Mouse (Mus musculus): Measurements from ENCODE around the gene ccdc198. TPM values are rescaled to one million over a fixed set of nuclear protein-coding genes. Genes with fewer than 3 reads are reported as not detected.
"Not testable (repeated sequence)": the region's sequence is repeated elsewhere in the genome, so short reads cannot be mapped to it uniquely, and the experiment has no call there.

ccdc198 gene
- 0.01 TPM in 1 of 2 replicates, not detected in the other for polyA plus RNA-seq (2012)

DNA sequence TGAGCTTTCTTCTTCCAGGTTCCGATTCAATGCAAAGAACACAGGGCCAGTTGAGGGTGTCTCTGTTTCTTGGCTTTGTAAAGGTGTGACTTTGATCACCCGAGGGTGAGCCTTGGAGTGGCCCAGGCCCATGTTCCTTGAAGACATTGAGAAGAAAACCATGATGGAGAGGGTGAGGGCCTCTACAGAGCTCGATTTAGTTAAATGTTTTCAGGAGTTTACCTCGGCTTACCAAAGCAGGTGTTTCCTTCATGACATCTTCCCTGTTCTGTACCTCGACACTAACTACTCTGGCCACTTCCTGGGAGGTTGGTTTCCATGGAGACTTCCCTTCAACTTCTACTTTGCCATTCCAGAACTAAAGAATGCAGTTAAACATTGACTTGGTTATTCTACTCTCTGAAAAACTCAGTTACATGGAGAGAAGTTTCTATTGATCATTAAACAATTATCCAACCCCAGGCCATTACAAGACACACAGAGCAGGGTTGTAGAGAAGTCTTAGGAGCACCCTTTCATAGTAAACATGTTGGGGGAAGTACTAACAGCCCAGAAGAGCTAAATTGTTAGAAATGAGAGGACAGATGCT is at the start of gene ccdc198:
Gene ccdc198, minus strand, starts transcription at position 349 of the 589 bp plus-strand sequence.
- Histone ChIP-seq H3K36me3 (ENCODE audit: control insufficient read depth) (no peaks in the 10 kb centered on the region), H3K9me3 (ENCODE audit: control insufficient read depth, low read length) (no peaks in the 10 kb centered on the region), H3K27me3 (ENCODE audit: control insufficient read depth) (no peaks in the 10 kb centered on the region), H3K4me1 (ENCODE audit: control insufficient read depth) (no peaks in the 10 kb centered on the region), H3K4me3 (replicated peaks) (no peak within 1 kb of the TSS)
- no peak for TF ChIP-seq GATA1 (IDR thresholded peaks at IDR 0.05; ENCODE audit: low read length)
- TF ChIP-seq TAL1 (IDR thresholded peaks at IDR 0.05; ENCODE audit: low read length), result no peak

DNA sequence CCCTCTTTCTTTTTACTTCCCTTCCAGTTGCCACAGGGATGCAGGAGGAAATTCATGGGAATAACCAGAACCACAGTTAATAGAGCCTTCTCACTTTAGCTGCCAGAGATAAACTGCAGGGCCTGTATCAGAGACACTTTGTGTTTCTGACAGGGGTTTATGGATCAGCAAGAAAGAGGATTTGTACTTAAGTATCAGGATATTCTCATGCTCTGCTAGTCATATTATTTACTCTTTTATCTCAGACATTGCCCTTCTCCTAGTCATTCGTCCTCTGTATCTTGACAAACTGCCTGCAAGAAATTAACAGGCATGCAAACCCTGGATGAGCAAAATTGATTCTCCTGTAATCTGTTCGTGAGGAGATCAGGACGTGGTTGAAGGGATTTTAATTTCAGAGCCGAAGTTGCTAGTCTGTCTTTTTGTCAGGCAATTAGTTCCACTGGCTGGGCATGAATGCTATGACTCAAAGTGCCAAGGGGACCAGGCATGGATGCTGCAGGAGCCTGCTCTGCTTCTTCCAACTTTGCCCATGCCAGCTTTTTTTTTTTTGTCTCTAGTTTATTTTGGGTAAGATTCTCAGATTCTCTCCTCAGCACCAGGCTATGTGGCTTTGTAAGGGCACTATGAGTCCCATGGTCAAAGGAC is 48.7 kb upstream of the ccdc198 start:
- H3K4me1 ChIP-seq (ENCODE audit: control insufficient read depth), result no peaks in the 10 kb centered on the region
- no peak for TF ChIP-seq GATA1 (IDR thresholded peaks at IDR 0.05; ENCODE audit: low read length)
- TF ChIP-seq TAL1 (IDR thresholded peaks at IDR 0.05; ENCODE audit: low read length), result no peak
- no peak overlapping the region for H3K4me3 ChIP-seq (replicated peaks)
- peaks cover 2% of the 10 kb centered on the region for H3K9me3 ChIP-seq (ENCODE audit: control insufficient read depth, low read length)
- no peaks in the 10 kb centered on the region for H3K36me3 ChIP-seq (ENCODE audit: control insufficient read depth)
- H3K27me3 ChIP-seq (ENCODE audit: control insufficient read depth), result no peaks in the 10 kb centered on the region

GRCm38 (mm10) chr14:49290029-49290745 is 44.9 kb upstream of the ccdc198 start:
- no peaks in the 10 kb centered on the region for H3K27me3 ChIP-seq (ENCODE audit: control insufficient read depth)
- no peak for TF ChIP-seq TAL1 (IDR thresholded peaks at IDR 0.05; ENCODE audit: low read length)
- TF ChIP-seq GATA1 (IDR thresholded peaks at IDR 0.05; ENCODE audit: low read length), result no peak

GRCm38 (mm10) chr14:49283784-49284655 is 38.7 kb upstream of the ccdc198 start:
- Histone ChIP-seq H3K4me3 (replicated peaks) (no peak overlapping the region), H3K4me1 (ENCODE audit: control insufficient read depth) (no peaks in the 10 kb centered on the region), H3K9me3 (ENCODE audit: control insufficient read depth, low read length) (no peaks in the 10 kb centered on the region), H3K27me3 (ENCODE audit: control insufficient read depth) (no peaks in the 10 kb centered on the region), H3K36me3 (ENCODE audit: control insufficient read depth) (no peaks in the 10 kb centered on the region)
- TF ChIP-seq TAL1 (IDR thresholded peaks at IDR 0.05; ENCODE audit: low read length) (no peak), GATA1 (IDR thresholded peaks at IDR 0.05; ENCODE audit: low read length) (no peak)

More at GRCm38 (mm10) chr14:49290029-49290745, 44.9 kb upstream of the ccdc198 start:
- Histone ChIP-seq H3K4me1 (ENCODE audit: control insufficient read depth) (no peaks in the 10 kb centered on the region), H3K9me3 (ENCODE audit: control insufficient read depth, low read length) (no peaks in the 10 kb centered on the region), H3K4me3 (replicated peaks) (no peak overlapping the region), H3K36me3 (ENCODE audit: control insufficient read depth) (no peaks in the 10 kb centered on the region)

DNA sequence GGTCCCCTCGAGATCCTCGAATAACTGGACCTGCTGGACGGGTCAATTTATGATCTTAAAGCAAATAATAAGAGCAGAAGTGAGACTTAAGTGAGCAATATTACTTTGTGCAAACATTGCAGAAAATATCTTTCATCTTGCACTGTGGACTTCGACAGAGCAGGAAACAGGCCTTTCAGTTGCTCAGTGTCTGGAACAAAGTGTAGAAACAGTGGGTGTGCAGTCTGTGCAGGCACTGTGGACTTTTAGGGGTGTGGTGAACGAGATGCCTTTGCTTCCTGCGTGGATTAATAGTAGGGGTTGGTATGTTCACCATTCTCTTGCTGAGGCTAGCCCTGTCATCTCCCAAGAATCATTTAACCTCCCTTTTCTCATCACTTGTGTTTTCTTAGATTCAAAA is 33.6 kb upstream of the ccdc198 start:
- no peaks in the 10 kb centered on the region for H3K36me3 ChIP-seq (ENCODE audit: control insufficient read depth)
- no peaks in the 10 kb centered on the region for H3K27me3 ChIP-seq (ENCODE audit: control insufficient read depth)
- TF ChIP-seq TAL1 (IDR thresholded peaks at IDR 0.05; ENCODE audit: low read length), result no peak
- TF ChIP-seq GATA1 (IDR thresholded peaks at IDR 0.05; ENCODE audit: low read length), result no peak
- no peaks in the 10 kb centered on the region for H3K4me1 ChIP-seq (ENCODE audit: control insufficient read depth)
- no peak overlapping the region for H3K4me3 ChIP-seq (replicated peaks)
- no peaks in the 10 kb centered on the region for H3K9me3 ChIP-seq (ENCODE audit: control insufficient read depth, low read length)

- not testable (repeated sequence) for H3K36me3 ChIP-seq (ENCODE audit: control insufficient read depth); H3K27me3 ChIP-seq (ENCODE audit: control insufficient read depth); H3K4me1 ChIP-seq (ENCODE audit: control insufficient read depth); H3K4me3 ChIP-seq (replicated peaks); H3K9me3 ChIP-seq (ENCODE audit: control insufficient read depth, low read length)
These were observed 33.2 kb upstream of the ccdc198 start for GRCm38 (mm10) chr14:49278479-49278878.

DNA sequence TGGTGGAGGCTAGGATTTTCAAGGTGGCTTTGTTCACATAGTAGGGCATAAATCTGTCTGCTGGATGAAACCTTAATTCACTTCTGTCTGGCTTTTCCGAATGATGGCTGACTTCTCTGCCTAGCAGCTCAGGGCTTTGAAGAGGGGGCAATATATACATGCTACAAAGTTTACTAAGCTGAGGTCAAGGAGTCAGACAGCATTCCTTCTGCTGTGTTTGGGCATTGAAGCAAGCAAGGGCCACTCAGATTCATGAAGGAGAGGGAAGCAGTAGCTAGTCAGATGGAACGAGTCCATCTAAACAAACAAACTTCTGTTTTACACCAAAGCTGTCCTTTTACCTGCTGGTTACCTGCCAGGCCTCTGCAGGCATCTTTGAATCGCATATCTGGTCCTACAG is 32.4 kb upstream of the ccdc198 start:
- Histone ChIP-seq H3K4me3 (replicated peaks) (no peak overlapping the region), H3K36me3 (ENCODE audit: control insufficient read depth) (no peaks in the 10 kb centered on the region), H3K27me3 (ENCODE audit: control insufficient read depth) (no peaks in the 10 kb centered on the region), H3K9me3 (ENCODE audit: control insufficient read depth, low read length) (no peaks in the 10 kb centered on the region), H3K4me1 (ENCODE audit: control insufficient read depth) (no peaks in the 10 kb centered on the region)
- TF ChIP-seq GATA1 (IDR thresholded peaks at IDR 0.05; ENCODE audit: low read length), result no peak
- no peak for TF ChIP-seq TAL1 (IDR thresholded peaks at IDR 0.05; ENCODE audit: low read length)

DNA sequence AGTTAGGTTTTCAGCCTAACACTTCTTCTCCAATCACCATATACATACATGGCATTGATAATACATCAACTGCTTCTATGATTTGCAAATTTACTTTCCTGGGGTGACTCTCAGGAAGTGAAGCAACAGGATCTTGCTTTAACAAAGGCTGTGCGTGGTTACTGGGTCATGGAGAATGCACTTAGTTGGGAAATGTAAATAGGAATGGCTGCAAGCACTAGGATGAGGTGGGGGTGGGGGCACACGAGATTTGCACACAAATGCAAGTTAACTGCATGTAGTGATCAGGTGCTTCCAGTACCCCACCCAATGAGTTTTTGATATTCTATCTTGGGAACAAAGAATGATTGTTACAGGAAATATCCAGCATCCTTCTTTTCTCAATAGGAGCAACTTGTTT is 30.1 kb upstream of the ccdc198 start:
- no peak overlapping the region for H3K4me3 ChIP-seq (replicated peaks)
- no peaks in the 10 kb centered on the region for H3K9me3 ChIP-seq (ENCODE audit: control insufficient read depth, low read length)
- H3K4me1 ChIP-seq (ENCODE audit: control insufficient read depth), result no peaks in the 10 kb centered on the region
- no peaks in the 10 kb centered on the region for H3K27me3 ChIP-seq (ENCODE audit: control insufficient read depth)
- H3K36me3 ChIP-seq (ENCODE audit: control insufficient read depth), result no peaks in the 10 kb centered on the region
- TF ChIP-seq TAL1 (IDR thresholded peaks at IDR 0.05; ENCODE audit: low read length) (no peak), GATA1 (IDR thresholded peaks at IDR 0.05; ENCODE audit: low read length) (no peak)
